Mouse (Mus musculus) heart, embryonic 15.5 days (tissue): Measurements from ENCODE around the gene Plppr5. TPM values are rescaled to one million over a fixed set of nuclear protein-coding genes. Genes with fewer than 3 reads are reported as not detected.

Experiments
- ATAC-seq: fragments of 200-750 bp; cut with Nextera tagmentation; replicated peaks from 2 replicates; pipeline ENCODE4 v1.8.0; 2017; ENCODE audit warnings: low read depth, moderate TSS enrichment; ENCODE audit not compliant: insufficient number of reproducible peaks, insufficient read depth, low FRiP score
- H3K27ac ChIP-seq: fragments of 300-500 bp; sonication (generic); 2 replicates; pipeline ENCODE4 v1.5.1; 2015; ENCODE audit warnings: mild to moderate bottlenecking, inconsistent platforms
- H3K27me3 ChIP-seq: fragments of 300-500 bp; sonication (generic); 2 replicates; pipeline ENCODE4 v1.6.1; 2015; ENCODE audit warnings: inconsistent platforms
- H3K36me3 ChIP-seq: fragments of 300-500 bp; sonication (generic); 2 replicates; pipeline ENCODE4 v1.6.1; 2015; ENCODE audit warnings: mild to moderate bottlenecking, inconsistent platforms
- H3K4me1 ChIP-seq: fragments of 300-500 bp; sonication (generic); replicated peaks from 2 replicates; pipeline ENCODE4 v1.6.1; 2015; ENCODE audit warnings: inconsistent platforms
- H3K4me2 ChIP-seq: fragments of 300-500 bp; sonication (generic); 2 replicates; pipeline ENCODE4 v1.6.1; 2015; ENCODE audit warnings: inconsistent platforms, mild to moderate bottlenecking, moderate library complexity
- H3K4me3 ChIP-seq: fragments of 300-500 bp; sonication (generic); 2 replicates; pipeline ENCODE4 v1.5.1; 2015; ENCODE audit warnings: mild to moderate bottlenecking, inconsistent platforms
- H3K9ac ChIP-seq: fragments of 300-500 bp; sonication (generic); 2 replicates; pipeline ENCODE4 v1.6.1; 2015; ENCODE audit warnings: mild to moderate bottlenecking, inconsistent platforms
- H3K9me3 ChIP-seq: fragments of 300-500 bp; sonication (generic); replicated peaks from 2 replicates; pipeline ENCODE4 v1.6.1; 2016; ENCODE audit warnings: inconsistent platforms
- WGBS: fragments of 180-500 bp; shearing (Covaris S2); methylation state at CpG from one replicate; pipeline ENCODE4 v1.1.7; 2015; ENCODE audit warnings: mixed read lengths; 5-methylcytosine and 5-hydroxymethylcytosine counted together
- polyA plus RNA-seq: library from polyadenylated mRNA; unstranded; fragments of >200 nt; fragmentation: Nextera tagmentation; extraction: Ambion mirVana; gene quantifications from 2 replicates; pipeline ENCODE4 v1.2.1, GENCODE M21; 2015

Gene Plppr5
- polyA plus RNA-seq, 1 experiment from 2014 or later: 2.8 TPM

DNA sequence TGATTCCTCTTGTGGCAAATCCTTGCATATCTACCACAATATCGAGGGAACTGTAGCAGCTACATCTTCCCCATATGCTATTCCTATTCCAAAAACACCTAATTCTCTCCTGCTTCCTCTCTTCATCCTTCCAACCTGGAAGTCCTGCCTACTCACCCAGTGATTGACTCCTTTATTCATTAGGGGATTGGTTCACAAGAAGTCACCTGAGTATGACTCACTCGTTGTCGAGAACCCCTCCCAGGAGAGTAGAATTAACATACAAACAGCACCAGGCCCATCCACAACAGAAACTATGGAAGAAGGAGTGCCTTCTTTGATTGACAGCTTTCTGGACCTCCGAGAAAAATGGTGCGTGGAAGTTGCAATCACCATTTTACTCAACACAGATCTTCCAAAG is 121.7 kb downstream of the Plppr5 start:
- no peaks in the 10 kb centered on the region for H3K36me3 ChIP-seq
- 84% methylated on average over 5 of the region's 5 CpGs for WGBS

DNA sequence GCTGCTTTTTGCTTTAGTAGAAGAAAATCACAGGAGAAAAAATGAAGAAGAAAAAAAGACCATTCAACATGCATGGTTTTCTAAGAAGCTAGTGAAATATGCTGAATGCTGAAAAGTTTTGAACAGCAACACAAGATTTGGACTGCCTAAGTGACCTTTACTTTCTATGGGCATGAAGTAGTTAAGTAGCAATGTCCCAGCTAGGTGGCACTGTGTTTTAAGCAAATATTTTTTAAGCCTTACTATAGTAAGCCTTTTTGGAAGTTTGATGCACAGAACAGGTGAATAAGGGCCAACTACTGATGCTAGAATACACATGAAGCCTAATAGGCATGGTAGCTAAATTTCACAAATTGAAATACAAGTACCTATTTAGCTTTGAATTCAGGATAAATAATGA is 134.2 kb downstream of the Plppr5 start:
- no peak for ATAC-seq
- Histone ChIP-seq H3K4me2 (no peak overlapping the region), H3K9ac (no peak overlapping the region), H3K4me1 (no peaks in the 10 kb centered on the region), H3K4me3 (no peak overlapping the region), H3K27ac (no peak overlapping the region), H3K36me3 (no peaks in the 10 kb centered on the region), H3K9me3 (no peaks in the 10 kb centered on the region), H3K27me3 (no peaks in the 10 kb centered on the region)

More for the DNA sequence above, 121.7 kb downstream of the Plppr5 start:
- H3K4me1 ChIP-seq: 0 out of 2 replicates have a peak, but pooled peaks cover 3% of the 10 kb centered on the region
- H3K27ac ChIP-seq: no peak overlapping the region
- no peak overlapping the region for H3K4me2 ChIP-seq
- ATAC-seq: no peak
- H3K9me3 ChIP-seq: no peaks in the 10 kb centered on the region
- no peaks in the 10 kb centered on the region for H3K27me3 ChIP-seq
- H3K9ac ChIP-seq: no peak overlapping the region
- no peak overlapping the region for H3K4me3 ChIP-seq

DNA sequence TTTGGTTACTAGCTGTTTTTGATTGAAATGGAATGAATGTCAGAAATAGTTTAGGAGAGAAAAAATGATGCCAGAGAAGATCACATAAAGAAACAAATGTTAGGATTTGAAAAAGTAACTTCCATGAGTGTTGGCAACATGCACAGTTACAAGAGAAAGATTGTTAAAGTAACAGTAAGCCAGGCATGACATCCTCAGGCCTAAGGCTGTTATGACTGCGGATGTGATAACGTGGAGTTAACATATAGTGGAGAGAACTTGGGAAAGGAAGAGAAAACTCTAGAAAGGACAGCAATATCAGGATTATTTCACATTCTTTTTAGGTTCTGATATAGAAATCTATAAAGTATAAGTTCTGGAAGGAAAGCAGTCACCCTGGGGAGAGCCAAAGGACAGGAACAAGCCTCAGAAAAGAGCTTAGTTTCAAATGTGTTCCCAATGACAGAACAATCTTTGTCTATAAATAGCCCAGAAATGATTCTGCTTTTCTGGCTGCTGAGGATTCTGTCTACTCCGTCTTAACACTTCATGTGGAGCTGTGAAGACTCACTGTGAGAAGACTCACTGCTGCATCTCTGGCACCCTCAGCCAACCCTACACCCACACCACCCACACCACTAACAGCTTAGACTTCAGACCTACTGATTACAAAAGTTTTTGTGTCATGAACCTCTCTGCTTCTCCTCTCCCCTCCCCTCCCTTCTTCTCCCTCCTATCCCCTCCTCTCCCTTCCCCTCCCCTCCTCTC is 142.1 kb downstream of the Plppr5 start:
- H3K9ac ChIP-seq: no peak overlapping the region
- no peak for ATAC-seq
- no peaks in the 10 kb centered on the region for H3K36me3 ChIP-seq
- 57% methylated on average over 3 of the region's 3 CpGs for WGBS
- H3K4me3 ChIP-seq: no peak overlapping the region
- H3K9me3 ChIP-seq: no peaks in the 10 kb centered on the region
- no peak overlapping the region for H3K27ac ChIP-seq
- no peak overlapping the region for H3K4me2 ChIP-seq
- H3K4me1 ChIP-seq: no peaks in the 10 kb centered on the region
- H3K27me3 ChIP-seq: no peaks in the 10 kb centered on the region

DNA sequence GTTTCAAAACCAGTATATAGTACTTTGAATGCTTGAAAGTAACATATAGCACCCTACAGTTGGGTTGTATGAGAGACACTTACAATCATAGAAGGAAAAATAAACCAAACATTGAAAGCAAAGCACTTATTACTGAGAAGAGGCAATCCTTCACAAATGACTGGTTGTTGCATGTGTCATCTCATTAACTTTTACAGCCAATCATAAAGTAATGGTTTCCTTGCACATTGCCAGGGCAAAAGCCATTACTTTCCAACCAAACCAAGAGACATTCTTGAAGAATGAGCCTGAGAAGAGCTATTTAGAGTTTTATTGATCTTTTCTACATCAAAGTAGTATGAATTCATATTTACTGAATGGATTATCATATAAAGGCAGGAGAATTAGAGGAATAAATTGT is 148.8 kb downstream of the Plppr5 start:
- no peak overlapping the region for H3K27ac ChIP-seq
- no peak overlapping the region for H3K4me3 ChIP-seq
- H3K9me3 ChIP-seq: no peaks in the 10 kb centered on the region
- ATAC-seq: no peak
- no peak overlapping the region for H3K4me2 ChIP-seq
- H3K36me3 ChIP-seq: no peaks in the 10 kb centered on the region
- no peak overlapping the region for H3K9ac ChIP-seq
- no peaks in the 10 kb centered on the region for H3K4me1 ChIP-seq
- H3K27me3 ChIP-seq: no peaks in the 10 kb centered on the region

DNA sequence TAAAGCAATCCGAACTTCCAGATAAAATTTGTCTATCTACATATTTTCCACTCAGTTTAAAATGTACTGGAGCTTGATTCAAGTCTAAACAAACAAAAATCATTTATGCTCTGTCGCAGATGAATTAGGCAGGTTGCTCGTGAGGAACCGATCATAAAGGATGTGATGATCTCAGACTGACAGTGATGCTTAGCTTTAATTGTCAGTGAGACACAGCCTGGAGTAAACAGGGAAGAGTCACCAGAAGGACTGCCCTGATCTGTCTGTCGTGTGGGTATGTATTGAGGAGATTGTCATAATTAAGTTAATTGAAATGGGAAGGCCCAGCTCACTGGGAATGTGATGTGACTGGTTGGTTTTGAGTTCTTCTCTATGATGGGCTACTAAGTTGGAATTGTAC is 149.9 kb downstream of the Plppr5 start:
- no peak overlapping the region for H3K27ac ChIP-seq
- no peaks in the 10 kb centered on the region for H3K9me3 ChIP-seq
- ATAC-seq: no peak
- no peaks in the 10 kb centered on the region for H3K4me1 ChIP-seq
- no peaks in the 10 kb centered on the region for H3K27me3 ChIP-seq
- WGBS: 76% methylated on average over 5 of the region's 5 CpGs
- no peak overlapping the region for H3K4me3 ChIP-seq
- no peak overlapping the region for H3K9ac ChIP-seq
- no peak overlapping the region for H3K4me2 ChIP-seq
- no peaks in the 10 kb centered on the region for H3K36me3 ChIP-seq

DNA sequence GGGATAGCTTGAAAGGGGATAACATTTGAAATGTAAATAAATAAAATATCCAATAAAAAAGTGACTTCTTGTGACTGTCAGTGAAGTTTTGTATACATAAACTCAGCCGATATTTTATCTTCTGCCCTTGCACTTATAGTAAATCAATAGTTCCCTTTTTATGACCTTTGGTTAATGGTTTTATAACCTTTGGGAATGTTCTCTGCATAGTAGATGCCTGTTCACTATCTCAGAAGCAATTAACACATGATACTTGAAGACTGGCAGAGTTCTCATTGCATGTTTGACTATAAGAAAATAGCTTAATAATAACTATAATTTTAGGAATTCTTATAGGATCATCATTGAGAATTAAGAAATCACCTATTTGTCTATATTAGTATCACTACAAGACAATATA is 150.9 kb downstream of the Plppr5 start:
- Histone ChIP-seq H3K4me3 (no peak overlapping the region), H3K27ac (no peak overlapping the region), H3K9ac (no peak overlapping the region), H3K4me1 (no peaks in the 10 kb centered on the region), H3K4me2 (no peak overlapping the region), H3K36me3 (no peaks in the 10 kb centered on the region), H3K27me3 (no peaks in the 10 kb centered on the region), H3K9me3 (no peaks in the 10 kb centered on the region)
- ATAC-seq: no peak
- WGBS: 86% methylated on average over 1 of the region's 1 CpGs

DNA sequence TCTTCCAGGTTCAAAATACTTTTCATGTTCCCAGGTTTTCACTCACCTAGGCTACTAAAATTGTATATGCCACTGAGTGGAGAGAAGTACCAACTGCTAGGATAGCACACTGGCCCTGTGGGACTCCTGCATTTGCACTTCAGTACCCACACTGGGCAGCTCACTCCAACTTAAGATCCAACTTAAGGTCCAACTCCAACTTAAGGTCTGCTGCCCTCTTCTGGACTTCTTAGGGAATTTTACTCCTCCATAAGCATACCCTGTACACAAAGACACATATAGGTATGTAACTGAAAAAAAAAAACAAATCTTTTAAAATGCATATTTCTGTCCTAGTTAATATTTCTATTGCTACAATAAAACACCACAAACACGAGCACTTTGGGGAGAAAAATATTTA is 153.5 kb downstream of the Plppr5 start:
- Histone ChIP-seq H3K4me2 (no peak overlapping the region), H3K4me3 (no peak overlapping the region), H3K9ac (no peak overlapping the region), H3K36me3 (no peaks in the 10 kb centered on the region), H3K4me1 (no peaks in the 10 kb centered on the region), H3K27me3 (no peaks in the 10 kb centered on the region), H3K27ac (no peak overlapping the region), H3K9me3 (no peaks in the 10 kb centered on the region)
- no peak for ATAC-seq
- WGBS: 37% methylated on average over 1 of the region's 1 CpGs

DNA sequence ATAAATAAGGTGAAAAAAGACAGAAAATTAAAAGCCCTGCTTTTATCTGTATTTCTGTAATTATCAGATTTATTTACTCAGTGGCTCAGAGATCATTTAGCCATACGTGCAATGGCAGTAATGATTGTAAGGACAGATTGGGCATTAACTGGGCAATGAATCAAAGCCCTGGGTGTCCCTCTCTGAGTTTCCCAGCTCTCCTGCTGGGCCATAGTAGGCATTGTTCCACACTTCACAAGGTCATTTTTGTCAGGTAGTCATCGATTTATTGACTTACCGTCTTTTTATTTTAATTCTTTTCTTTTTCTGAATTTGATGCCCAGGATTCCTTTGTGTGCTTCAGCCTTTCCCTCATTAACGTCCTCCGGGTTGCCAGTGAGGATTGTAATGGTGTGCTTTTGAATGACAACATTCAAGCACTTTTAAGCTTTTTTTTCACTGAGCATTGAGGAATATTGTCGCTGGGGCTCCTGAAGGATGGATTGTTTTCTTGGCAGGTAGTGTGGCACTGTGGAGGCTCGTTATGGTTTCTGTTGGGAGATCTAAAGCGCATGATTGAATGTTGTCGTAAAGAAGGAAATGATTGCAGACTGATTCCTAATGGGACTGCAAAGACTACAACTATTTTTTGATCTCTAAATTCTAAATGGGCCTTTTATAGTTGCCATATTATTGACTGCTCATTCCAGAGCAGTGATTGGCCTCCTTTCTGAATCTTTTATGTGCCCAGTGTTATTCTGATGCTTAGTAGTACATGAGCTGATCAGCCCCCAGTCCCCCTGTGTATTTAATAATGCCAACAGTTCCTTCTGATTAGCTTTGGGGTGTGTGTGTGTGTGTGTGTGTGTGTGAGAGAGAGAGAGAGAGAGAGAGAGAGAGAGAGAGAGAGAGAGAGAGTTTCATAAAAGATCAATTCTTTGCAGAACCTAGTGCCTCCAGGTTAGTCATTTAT is 154.8 kb downstream of the Plppr5 start:
- Histone ChIP-seq H3K4me1 (no peaks in the 10 kb centered on the region), H3K9ac (no peak overlapping the region), H3K4me3 (no peak overlapping the region), H3K36me3 (no peaks in the 10 kb centered on the region), H3K4me2 (no peak overlapping the region), H3K9me3 (no peaks in the 10 kb centered on the region), H3K27ac (no peak overlapping the region), H3K27me3 (no peaks in the 10 kb centered on the region)
- ATAC-seq: no peak
- 79% methylated on average over 9 of the region's 9 CpGs for WGBS

DNA sequence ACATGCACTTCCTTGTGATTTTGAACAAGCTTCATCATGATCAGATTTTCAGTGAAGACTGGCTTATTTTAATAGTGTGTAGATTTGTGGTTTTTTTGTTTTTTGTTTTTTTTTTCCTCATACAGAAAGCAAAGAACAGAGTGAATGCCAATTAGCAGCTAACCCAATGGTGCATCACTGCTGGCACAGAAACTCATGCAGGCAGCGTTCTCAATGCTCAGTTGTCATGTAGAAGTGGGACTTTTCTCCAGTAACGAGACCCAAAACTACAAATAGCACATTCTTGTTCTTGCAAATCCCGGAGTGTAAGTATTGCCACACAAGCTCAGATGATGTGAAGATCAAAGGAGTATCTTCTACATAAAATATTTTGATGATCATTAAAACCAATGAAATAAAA is 156.9 kb downstream of the Plppr5 start:
- no peak overlapping the region for H3K9ac ChIP-seq
- WGBS: 72% methylated on average over 3 of the region's 3 CpGs
- H3K9me3 ChIP-seq: no peaks in the 10 kb centered on the region
- H3K36me3 ChIP-seq: no peaks in the 10 kb centered on the region
- ATAC-seq: no peak
- no peaks in the 10 kb centered on the region for H3K4me1 ChIP-seq
- no peak overlapping the region for H3K4me3 ChIP-seq
- H3K27me3 ChIP-seq: no peaks in the 10 kb centered on the region
- no peak overlapping the region for H3K27ac ChIP-seq
- H3K4me2 ChIP-seq: no peak overlapping the region

DNA sequence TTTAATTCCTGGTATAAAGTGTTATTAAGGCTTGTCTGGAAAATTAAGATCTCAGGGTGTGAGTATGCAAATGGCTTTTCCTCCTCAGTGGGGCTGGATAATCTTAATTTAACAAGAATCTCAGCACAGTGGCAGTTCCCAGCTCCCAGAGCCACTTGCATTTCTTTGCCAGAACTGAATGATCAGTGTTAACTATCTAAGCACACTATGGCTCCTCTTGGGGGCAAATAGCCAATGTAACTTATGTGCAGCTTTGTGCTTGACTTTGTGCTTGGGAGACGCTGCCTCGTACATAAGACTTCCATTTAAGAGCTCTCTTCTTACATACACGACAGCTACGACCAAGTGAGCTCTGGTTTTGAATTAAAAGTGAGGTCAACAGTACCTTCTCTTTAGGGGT is 158.0 kb downstream of the Plppr5 start:
- no peak overlapping the region for H3K4me3 ChIP-seq
- H3K4me1 ChIP-seq: no peaks in the 10 kb centered on the region
- H3K9ac ChIP-seq: no peak overlapping the region
- ATAC-seq: no peak
- no peaks in the 10 kb centered on the region for H3K9me3 ChIP-seq
- WGBS: 79% methylated on average over 4 of the region's 4 CpGs
- H3K36me3 ChIP-seq: no peaks in the 10 kb centered on the region
- H3K4me2 ChIP-seq: no peak overlapping the region
- no peaks in the 10 kb centered on the region for H3K27me3 ChIP-seq
- H3K27ac ChIP-seq: no peak overlapping the region
